8 mouse cellular contexts compared by ENCODE assay signal in genomic region chr13:49341831-49342722, GRCm38 (mm10). TPM values are rescaled to one million over a fixed set of nuclear protein-coding genes. Genes with fewer than 3 reads are reported as not detected.
DNase-seq lines count a peak whose midpoint lies in the region; ATAC-seq and TF ChIP-seq lines count a peak whose summit lies in the region.

No protein-coding gene starts in this region.

- peaks cover 64% of the 10 kb centered on the region for H3K79me2 ChIP-seq in myocyte (ENCODE audit: control insufficient read depth, insufficient read depth)

- peak overlapping the region; percentile 69 for H3ac ChIP-seq in myocyte (ENCODE audit: control insufficient read depth, insufficient read length)

- WGBS in intestine, embryonic 16.5 days = 10% methylated on average over 25 of the region's 25 CpGs

- peak overlapping the region; percentile 94 for H3K4me2 ChIP-seq in intestine, embryonic 16.5 days (ENCODE audit: low read depth, low read length)
- peak overlapping the region; percentile 93 for H3K4me2 ChIP-seq in myocyte (ENCODE audit: low read depth)

- no peak for TF ChIP-seq CTCF in embryonic fibroblast, embryonic 13.5 days (IDR thresholded peaks at IDR 0.05; ENCODE audit: borderline replicate concordance, insufficient read depth, low read length)

- no peaks in the 10 kb centered on the region for H3K36me3 ChIP-seq in intestine, embryonic 16.5 days (ENCODE audit: control insufficient read depth, insufficient read depth, low read length)
- H3K36me3 ChIP-seq in myocyte (ENCODE audit: control insufficient read depth, insufficient read depth) = no peaks in the 10 kb centered on the region

- peak overlapping the region; percentile 7; the same call in 1 of the 2 replicates for H3K27ac ChIP-seq in embryonic fibroblast, embryonic 13.5 days (ENCODE audit: insufficient read depth, low read length)
- peak overlapping the region; percentile 52 for H3K27ac ChIP-seq in intestine, embryonic 16.5 days (ENCODE audit: low read length)

- peak overlapping the region; percentile 90 for H3K9ac ChIP-seq in intestine, embryonic 16.5 days (ENCODE audit: low read depth, low read length)

- peak; percentile 23 for DNase-seq in spleen, adult 12 weeks (ENCODE audit: low spot score)
- no peak for DNase-seq in spleen, postnatal 36 days (ENCODE audit: low spot score in 2 of 2)
- DNase-seq in layer of hippocampus, adult 11-12 months (ENCODE audit: low spot score) = no peak
- DNase-seq in thymus, adult 18-20 months = no peak

- ATAC-seq in intestine, embryonic 16.5 days = no peak; the same call in 1 of the 2 replicates
- ATAC-seq in inflammation-experienced regulatory T-cells, adult 6 months = no peak

- peak overlapping the region; percentile 77 for H3K4me3 ChIP-seq in embryonic fibroblast, embryonic 13.5 days (ENCODE audit: insufficient read depth, low read length)
- peak overlapping the region; percentile 96 for H3K4me3 ChIP-seq in intestine, embryonic 16.5 days (ENCODE audit: low read length)
- peak overlapping the region; percentile 94 for H3K4me3 ChIP-seq in myocyte

- H3K27me3 ChIP-seq in intestine, embryonic 16.5 days (replicated peaks; ENCODE audit: control insufficient read depth, insufficient read depth, low read length) = no peaks in the 10 kb centered on the region
- no peaks in the 10 kb centered on the region for H3K27me3 ChIP-seq in myocyte (ENCODE audit: control insufficient read depth, insufficient read depth, insufficient read length)

- H3K9me3 ChIP-seq in intestine, embryonic 16.5 days (ENCODE audit: control insufficient read depth, low read length) = no peaks in the 10 kb centered on the region

- no peak; the same call in none of the 2 replicates for TF ChIP-seq POLR2A in embryonic fibroblast, embryonic 13.5 days (IDR thresholded peaks at IDR 0.05; ENCODE audit: low read depth, low read length)
- peak; percentile 64 for TF ChIP-seq POLR2A in myocyte (IDR thresholded peaks at IDR 0.05; ENCODE audit: insufficient read length, low read depth)

- peaks cover 21% of the 10 kb centered on the region for H3K4me1 ChIP-seq in embryonic fibroblast, embryonic 13.5 days (ENCODE audit: control insufficient read depth, insufficient read depth, low read length)
- H3K4me1 ChIP-seq in intestine, embryonic 16.5 days (ENCODE audit: control insufficient read depth, insufficient read depth, low read length) = peaks cover 45% of the 10 kb centered on the region

TF ChIP-seq in myocyte, 11 proteins besides CTCF, POLR2A, EP300 and RAD21:
- TF ChIP-seq USF1 (IDR thresholded peaks at IDR 0.05; ENCODE audit: low read depth) = no peak
- TF ChIP-seq TCF3 (IDR thresholded peaks at IDR 0.05; ENCODE audit: insufficient read length, low read depth) = no peak
- TF ChIP-seq MAX (IDR thresholded peaks at IDR 0.05; ENCODE audit: low read depth) = no peak
- peak; percentile 24; the same call in 1 of the 2 replicates for TF ChIP-seq CEBPB (IDR thresholded peaks at IDR 0.05; ENCODE audit: insufficient read depth, poor library complexity, severe bottlenecking)
- TF ChIP-seq MYOG (IDR thresholded peaks at IDR 0.05; ENCODE audit: control insufficient read depth in 1 of 3, insufficient read depth in 1 of 3, insufficient read length in 2 of 3, low read depth in 2 of 3) = peak in 1 of 3 experiments; percentile 13
- no peak for TF ChIP-seq E2F4 (IDR thresholded peaks at IDR 0.05; ENCODE audit: insufficient read depth)
- no peak for TF ChIP-seq TCF12 (IDR thresholded peaks at IDR 0.05; ENCODE audit: insufficient read depth, poor library complexity, severe bottlenecking)
- TF ChIP-seq REST (IDR thresholded peaks at IDR 0.05; ENCODE audit: insufficient read depth, insufficient read length) = no peak
- TF ChIP-seq MYOD1 (IDR thresholded peaks at IDR 0.05; ENCODE audit: control insufficient read depth in 1 of 3, insufficient read length in 2 of 3, low read depth in 2 of 3) = no peak
- TF ChIP-seq POLR2AphosphoS2 (IDR thresholded peaks at IDR 0.05; ENCODE audit: insufficient read length, low read depth) = peak; percentile 55
- TF ChIP-seq SRF (IDR thresholded peaks at IDR 0.05; ENCODE audit: control insufficient read depth, insufficient read length, low read depth) = no peak

RNA-seq across cellular contexts. Expression of gene Bicd2, which starts 0.7 kb away (rescaled TPM):
- polyA plus RNA-seq in embryonic fibroblast, embryonic 13.5 days (2011; ENCODE audit: insufficient read length, low read depth, missing spikeins) = 43.1 and 54.4 TPM in 2 replicates
- 14.7 and 15.7 TPM in 2 replicates for polyA plus RNA-seq in intestine, embryonic 16.5 days (2015; fragmentation: Nextera tagmentation; extraction: Ambion mirVana)
- 94.9 TPM for polyA plus RNA-seq in myocyte (2012; fragmentation: generic; extraction: Trizol)
- 1 to 10 TPM; 5.8 to 7.1 (median 6.6) TPM for polyA plus RNA-seq in inflammation-experienced regulatory T-cells, adult 6 months (2017; shearing (Covaris generic))

RNA-seq across cellular contexts. Expression of gene Fgd3, which starts 22.0 kb away (rescaled TPM):
- 8.5 and 24.7 TPM in 2 replicates for polyA plus RNA-seq in embryonic fibroblast, embryonic 13.5 days (2011; ENCODE audit: insufficient read length, low read depth, missing spikeins)
- polyA plus RNA-seq in intestine, embryonic 16.5 days (2015; fragmentation: Nextera tagmentation; extraction: Ambion mirVana) = 0.82 and 1.2 TPM in 2 replicates
- 15.5 TPM for polyA plus RNA-seq in myocyte (2012; fragmentation: generic; extraction: Trizol)
- polyA plus RNA-seq in inflammation-experienced regulatory T-cells, adult 6 months (2017; shearing (Covaris generic)) = 10 to 100 TPM; 10.4 to 19.8 (median 16.3) TPM
